Mouse (Mus musculus) lung, postnatal 25 days (tissue): ENCODE data around the gene Olfr787.

Experiments
- DNase-seq: peaks from one replicate; pipeline ENCODE4 v3.0.0; 2022; ENCODE audit warnings: low spot score

The Olfr787 gene

DNA sequence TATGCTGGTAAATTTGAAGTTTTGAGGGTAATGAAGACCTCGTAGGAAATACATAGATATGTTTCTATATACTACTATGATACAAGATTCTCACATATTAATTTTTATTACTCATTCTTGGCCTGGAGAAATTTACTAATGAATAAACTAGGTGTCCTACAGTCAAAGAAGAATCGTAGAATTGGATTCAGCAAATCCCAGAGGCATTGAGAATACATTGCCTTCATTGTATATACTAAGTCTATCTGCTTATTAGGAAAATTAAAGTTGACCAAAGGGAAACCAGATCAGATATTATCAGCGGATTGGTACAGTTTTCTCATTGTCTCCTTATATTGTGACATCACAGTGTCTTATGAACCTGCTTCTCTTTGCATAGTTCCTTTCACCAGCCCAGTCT is at the start of gene Olfr787:
Gene Olfr787 (plus strand): TSS at position 301 of the 400 bp plus-strand sequence.
- no peak for DNase-seq

DNA sequence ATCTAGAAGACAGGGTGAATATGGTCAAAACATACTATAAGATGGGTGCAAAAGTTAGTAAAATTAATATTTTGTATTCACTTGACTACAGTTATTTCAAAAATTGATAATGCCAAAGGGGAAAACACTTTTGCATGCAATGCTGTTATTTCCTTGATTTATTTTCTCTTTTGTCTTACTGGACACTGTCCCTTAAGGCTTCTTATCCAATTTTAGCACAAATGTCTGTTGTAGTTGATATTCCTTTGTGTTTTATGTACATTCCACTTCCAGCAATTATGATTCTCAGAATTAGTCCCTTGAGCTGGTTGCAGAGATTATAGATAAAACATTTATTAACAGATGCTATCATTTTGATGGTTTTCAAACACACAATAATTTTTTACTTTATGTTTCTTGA is 34.7 kb upstream of the Olfr787 start, which contains the start of gene Olfr786:
Gene Olfr786 (plus strand): TSS at position 301 of the 400 bp plus-strand sequence.
- DNase-seq: no peak

DNA sequence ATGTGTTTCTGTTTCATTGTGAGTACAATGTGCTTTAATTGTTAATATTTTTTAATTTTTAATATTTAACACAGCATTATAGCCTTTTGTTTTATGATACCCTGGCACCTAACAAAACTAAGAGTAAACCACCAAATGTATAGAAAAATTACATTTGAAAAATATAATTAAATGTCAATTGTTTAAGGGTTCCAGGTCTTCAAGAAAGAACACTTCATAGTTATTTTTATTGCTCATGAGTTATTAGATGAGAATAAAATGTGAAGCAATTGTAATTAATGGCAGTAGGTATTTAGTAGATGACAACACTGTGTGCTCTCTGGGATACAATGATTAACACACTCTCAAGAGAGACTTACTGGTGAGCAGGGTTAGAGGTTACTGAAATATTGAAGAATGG is 9.0 kb downstream of the Olfr787 start, which contains the start of gene Olfr788:
Gene Olfr788 (plus strand): TSS at position 301 of the 400 bp plus-strand sequence.
- DNase-seq: no peak

DNA sequence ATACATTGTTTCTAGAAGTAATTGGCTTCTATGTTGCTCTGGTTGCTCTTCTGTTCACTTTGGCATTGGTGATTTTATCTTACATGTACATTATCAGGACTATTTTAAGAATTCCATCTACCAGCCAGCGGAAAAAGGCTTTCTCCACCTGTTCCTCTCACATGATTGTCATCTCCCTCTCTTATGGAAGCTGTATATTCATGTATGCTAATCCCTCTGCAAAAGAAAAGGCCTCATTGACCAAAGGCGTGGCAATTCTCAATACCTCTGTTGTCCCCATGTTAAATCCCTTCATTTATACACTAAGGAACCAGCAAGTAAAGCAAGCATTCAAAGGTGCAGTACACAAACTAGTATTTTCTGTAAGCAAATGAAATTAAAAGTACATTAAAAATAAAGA is 11.6 kb downstream of the Olfr787 start:
- DNase-seq: no peak

DNA sequence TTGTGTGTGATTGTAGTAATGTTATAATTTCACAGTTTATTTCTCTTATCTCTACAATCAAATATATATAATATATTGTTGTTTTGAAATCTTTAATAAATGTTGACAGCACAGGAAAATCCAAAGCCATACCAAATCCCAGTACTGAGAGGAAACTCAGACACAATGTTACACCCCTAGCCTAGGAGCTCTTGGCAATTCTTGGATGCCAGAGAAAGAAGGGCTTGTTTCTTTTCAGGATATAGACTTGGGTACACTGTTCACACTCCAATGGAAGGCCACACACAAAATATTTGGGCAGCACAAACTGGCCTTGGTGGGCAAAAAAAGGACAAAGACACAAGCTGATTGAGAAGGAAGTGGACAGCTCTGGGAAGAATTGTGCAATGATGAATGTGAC is 12.1 kb downstream of the Olfr787 start:
- DNase-seq: no peak

DNA sequence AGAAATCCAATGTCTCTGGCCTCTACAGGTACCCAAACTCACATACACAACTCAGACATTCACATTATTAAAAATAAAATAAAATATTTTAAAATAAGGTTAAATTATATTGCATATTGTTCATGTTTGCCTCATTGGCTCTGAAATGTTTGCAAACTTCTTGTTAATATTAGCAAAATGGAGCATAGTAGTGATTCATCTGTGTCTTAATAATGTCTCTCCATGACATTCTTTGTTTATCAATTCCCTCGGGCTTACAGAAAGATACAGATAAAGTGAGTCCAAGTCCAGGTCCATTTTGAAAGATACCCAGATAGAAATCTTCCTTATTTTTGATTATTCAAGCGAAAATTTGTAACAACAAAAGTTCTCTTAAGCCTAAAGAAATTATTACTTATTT is 22.8 kb downstream of the Olfr787 start, which contains the start of gene Olfr789:
Gene Olfr789 (plus strand): TSS at position 301 of the 400 bp plus-strand sequence.
- no peak for DNase-seq

DNA sequence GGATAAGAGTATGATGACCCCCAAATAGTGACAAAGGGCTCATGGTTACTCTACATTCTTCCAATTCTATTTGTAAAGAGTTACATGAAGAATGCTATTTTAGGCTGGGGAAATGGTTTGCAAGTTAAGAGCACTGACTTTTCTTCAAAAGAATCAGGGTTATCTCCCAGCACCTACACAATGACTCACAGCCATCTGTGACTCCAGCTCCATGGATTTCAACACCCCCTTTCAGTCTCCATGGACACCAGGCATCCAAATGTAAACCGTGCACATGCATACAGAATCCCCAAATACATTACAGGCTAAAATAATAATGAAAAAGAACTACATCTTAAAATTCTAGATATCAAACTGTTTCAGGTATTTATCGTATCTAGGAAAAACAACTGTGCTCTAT is 28.4 kb downstream of the Olfr787 start:
- no peak for DNase-seq

DNA sequence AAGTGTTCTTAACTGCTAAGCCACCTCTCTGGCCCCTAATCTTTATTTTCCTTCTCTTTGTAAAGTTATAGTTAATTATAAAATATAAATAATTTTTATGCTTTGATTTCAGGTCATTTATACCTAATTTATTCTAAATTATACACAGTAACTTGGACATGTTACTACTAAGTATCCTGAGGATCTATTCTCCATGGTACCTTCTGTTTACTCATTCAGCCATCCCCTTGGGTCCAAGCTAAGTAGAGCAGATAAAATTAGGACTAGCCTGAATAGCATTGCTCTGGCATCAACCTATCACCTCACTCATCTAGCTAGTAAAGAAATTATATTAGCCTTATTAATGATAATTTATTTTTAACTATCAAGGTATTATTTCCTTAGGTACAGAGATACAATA is 36.5 kb downstream of the Olfr787 start, which contains the start of gene Olfr790:
Gene Olfr790 (plus strand): TSS at position 301 of the 400 bp plus-strand sequence.
- DNase-seq: no peak
